Mouse (Mus musculus) retina, embryonic 14.5 days (tissue): Measurements from ENCODE around the gene Timp3.

ENCODE experiments used
- DNase-seq: peaks from one replicate; pipeline ENCODE4 v3.0.0-alpha.2; 2015; ENCODE audit warnings: low spot score

Timp3 gene

GRCm38 (mm10) chr10:86387821-86388440 lies 87.8 kb downstream of the Timp3 start:
- no peak for DNase-seq

DNA sequence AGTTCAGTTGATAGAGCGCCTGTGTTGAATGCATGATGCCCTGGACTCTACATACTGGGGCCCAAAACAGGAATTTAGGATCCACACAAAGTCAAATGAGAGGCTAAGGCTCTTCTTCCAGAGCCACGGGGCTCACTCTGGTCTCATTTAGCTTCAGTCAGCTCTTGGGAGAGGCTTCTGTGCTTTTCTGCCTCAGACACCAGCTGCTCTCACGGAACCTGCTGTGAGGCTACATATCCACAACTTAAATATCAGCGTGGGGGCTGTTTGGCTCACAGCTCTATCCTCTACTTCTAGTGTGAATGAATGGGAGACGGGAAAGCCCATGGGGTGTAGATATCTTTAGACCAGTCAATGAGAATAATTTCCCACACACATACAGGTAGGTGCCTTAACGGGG lies 88.6 kb downstream of the Timp3 start:
- DNase-seq = no peak

- DNase-seq = no peak
These were observed 89.2 kb downstream of the Timp3 start for GRCm38 (mm10) chr10:86389357-86389756.

DNA sequence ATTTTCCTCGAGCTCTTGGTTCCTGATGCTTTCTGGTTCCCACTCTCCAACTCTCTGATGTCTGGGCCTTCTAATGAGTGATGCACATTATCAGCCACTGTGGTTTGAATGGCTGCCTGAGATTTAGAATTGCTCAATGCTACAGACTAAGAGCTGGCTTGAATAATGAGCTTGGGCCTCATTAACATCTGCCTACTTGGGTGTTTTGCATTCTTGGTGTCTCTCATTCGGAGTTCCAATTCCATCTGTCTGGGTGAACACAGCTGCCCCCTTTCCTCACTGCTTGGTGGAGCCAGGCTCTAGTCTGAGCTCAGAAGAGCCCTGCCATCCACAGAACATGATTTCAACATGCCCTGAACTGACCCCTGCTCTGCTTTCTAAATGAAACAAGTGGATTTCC lies 89.7 kb downstream of the Timp3 start:
- DNase-seq = peak; percentile 13

GRCm38 (mm10) chr10:86392399-86392798 lies 92.2 kb downstream of the Timp3 start:
- no peak for DNase-seq

DNA sequence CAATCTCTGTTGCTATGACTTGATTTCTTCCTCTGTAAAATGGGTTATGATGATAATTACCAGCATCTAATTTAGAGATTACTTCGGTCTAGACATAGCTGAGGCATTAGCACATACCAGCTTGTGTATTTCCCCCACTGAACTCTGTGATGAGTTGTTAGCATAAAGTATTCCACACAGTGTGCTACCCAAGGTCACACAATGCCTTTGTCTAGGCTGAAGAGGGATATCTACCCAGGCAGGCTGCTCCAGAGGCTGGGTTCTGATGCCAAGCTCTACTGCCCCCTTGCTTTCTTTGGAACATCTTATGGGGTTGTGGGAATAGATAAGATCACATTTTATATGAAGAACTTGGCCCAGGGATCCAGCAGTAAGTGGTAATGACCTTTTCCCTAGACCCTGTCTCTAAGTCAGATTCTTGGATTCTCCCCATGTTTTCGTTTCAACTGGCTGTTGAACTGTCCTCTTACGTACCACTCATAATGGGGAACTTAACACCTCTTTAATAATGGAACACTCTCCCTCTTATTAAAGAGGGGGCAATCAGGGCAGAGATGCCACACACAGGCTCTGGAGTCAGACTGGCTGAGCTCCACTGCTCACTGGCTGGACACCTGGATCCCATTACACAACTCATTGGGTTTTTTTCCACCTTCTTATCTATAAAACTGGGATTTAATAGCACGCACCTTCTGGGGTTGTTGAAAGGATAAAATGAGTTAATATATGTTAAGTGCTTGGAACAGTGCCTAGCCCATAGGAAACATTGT lies 97.6 kb downstream of the Timp3 start:
- DNase-seq = no peak

GRCm38 (mm10) chr10:86398347-86398720 lies 98.2 kb downstream of the Timp3 start:
- DNase-seq = no peak
